Mouse (Mus musculus): ENCODE results near the gene Slc6a15. TPM values are rescaled to one million over a fixed set of nuclear protein-coding genes. Genes with fewer than 3 reads are reported as not detected.

The Slc6a15 gene
- polyA plus RNA-seq (2016; fragmentation: Nextera tagmentation; extraction: Ambion mirVana): 32.4 and 35.7 TPM in 2 replicates

DNA sequence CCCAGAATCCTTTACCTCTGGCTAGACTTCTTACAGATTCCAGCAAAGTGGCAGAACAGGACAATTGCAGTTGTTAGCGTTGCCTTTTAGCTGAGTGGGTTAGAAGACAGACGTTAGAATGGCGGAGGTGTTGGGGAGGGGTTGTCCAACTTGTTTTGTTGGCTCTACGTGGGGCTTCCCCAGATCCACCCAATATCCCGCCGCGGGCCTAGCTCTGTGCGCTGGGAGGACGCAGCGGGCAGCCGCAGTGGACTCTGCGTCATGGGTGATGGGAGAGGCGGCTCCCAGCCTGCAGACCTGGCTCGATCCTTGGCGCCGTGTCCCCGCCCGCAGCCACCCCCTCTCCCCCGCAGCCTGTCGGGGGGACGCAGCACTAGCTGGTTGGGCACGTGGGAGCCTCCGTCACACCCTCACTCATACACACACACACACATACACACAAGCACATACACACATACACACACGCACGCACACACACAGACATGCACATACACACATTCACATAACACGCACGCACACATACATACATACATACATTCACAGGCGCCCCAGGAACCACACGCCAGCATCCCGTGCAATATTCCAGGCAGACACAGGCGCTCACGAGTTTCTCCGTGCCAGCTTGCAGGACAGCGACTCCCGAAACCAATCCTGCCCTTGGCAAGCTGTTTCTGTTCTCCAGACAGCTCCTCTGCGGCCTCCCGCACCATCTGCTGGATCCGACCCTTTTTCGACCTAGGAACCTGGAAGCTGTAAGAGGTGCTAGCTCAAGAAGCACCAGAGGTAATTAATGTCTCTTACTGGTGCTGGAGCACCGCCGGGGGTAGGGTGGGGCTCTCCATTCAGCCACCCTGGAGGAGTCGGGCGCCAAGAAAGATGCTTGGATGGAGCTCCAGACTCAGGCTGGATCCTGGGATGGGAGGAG, at the start of gene Slc6a15:
Slc6a15 (plus strand) TSS at position 413 of the 925 bp plus-strand sequence.
- H3K9ac ChIP-seq: peak within 1 kb of the TSS; percentile 61
- peak within 1 kb of the TSS; percentile 88 for H3K4me2 ChIP-seq (replicated peaks)
- no peaks in the 10 kb centered on the region for H3K36me3 ChIP-seq
- WGBS: under 1% methylated on average over 42 of the region's 43 CpGs
- peak; percentile 87 for ATAC-seq (ENCODE audit: low FRiP score)
- peak within 1 kb of the TSS; percentile 36; the same call in 1 of the 2 replicates for H3K27ac ChIP-seq
- peak within 1 kb of the TSS; percentile 54 for H3K4me3 ChIP-seq
- no peaks in the 10 kb centered on the region for H3K27me3 ChIP-seq
- no peaks in the 10 kb centered on the region for H3K4me1 ChIP-seq
- H3K9me3 ChIP-seq (replicated peaks): no peaks in the 10 kb centered on the region

DNA sequence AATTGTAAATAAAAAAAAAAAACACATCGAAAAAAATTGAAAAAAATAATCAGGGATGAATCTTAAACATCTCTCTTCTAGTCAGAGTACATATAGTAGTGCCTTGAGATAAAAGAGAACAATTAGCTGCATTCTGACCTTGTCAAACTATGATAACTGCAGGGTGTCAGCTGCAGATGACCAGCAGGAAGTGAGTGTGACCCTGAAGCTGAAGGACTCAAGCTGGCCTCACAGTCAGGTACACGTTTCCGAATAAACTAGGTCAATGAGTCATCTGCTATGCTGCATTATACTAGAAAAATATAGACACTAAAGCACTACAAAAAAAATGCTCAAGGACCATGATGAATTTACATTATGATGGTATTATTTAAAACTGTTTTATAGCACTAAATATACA, 45.6 kb upstream of the Slc6a15 start:
- H3K4me3 ChIP-seq: no peak overlapping the region

DNA sequence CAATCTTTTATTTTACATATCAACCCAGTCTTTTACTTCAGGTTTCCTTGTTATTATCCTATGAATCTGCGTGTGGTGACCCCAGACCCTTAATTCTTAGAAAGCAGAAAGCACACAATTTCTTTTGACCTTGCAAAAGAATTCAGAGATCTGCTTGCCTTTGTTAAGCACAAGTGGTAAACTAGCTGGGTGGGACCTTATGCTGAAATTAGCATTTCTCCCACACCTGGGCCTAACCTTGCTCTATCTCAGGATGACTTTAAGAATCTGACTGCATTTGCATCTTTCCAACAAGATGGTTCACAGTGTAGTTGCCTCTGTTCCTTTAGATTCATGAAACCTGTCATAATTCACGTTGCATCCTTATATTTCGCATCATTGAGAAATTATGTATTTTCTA, 44.2 kb upstream of the Slc6a15 start:
- Histone ChIP-seq H3K4me3 (no peak overlapping the region), H3K27me3 (no peaks in the 10 kb centered on the region), H3K36me3 (no peaks in the 10 kb centered on the region), H3K4me2 (replicated peaks) (no peak overlapping the region), H3K4me1 (no peaks in the 10 kb centered on the region), H3K9ac (no peak overlapping the region), H3K9me3 (replicated peaks) (no peaks in the 10 kb centered on the region), H3K27ac (no peak overlapping the region)
- ATAC-seq (ENCODE audit: low FRiP score): no peak
- WGBS: 78% methylated on average over 3 of the region's 3 CpGs

More for the DNA sequence above, 45.6 kb upstream of the Slc6a15 start:
- WGBS: 79% methylated on average over 3 of the region's 3 CpGs
- Histone ChIP-seq H3K9me3 (replicated peaks) (no peaks in the 10 kb centered on the region), H3K27ac (no peak overlapping the region), H3K27me3 (no peaks in the 10 kb centered on the region), H3K9ac (no peak overlapping the region), H3K4me2 (replicated peaks) (no peak overlapping the region), H3K4me1 (no peaks in the 10 kb centered on the region), H3K36me3 (no peaks in the 10 kb centered on the region)
- ATAC-seq (ENCODE audit: low FRiP score): no peak

DNA sequence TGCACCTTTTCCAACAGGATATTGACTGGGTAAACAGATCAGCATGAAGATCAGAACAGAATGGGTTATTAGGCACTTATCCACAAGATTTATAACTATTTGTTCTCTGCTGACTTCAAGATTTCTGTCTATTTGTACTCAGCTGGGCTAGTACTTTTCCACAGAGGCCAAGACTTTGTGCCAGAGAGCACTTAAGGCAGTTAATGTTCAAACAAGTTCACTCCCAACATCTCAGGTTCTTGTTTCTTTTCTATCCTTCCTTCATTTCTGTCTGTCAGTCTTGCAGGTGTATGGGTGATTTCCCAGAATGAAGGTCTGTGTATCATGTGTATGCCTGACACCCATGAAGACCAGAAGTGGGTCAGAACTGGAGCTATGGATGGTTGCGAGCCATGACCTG, 33.3 kb upstream of the Slc6a15 start:
- WGBS: 95% methylated on average over 1 of the region's 1 CpGs
- Histone ChIP-seq H3K4me2 (replicated peaks) (no peak overlapping the region), H3K27ac (no peak overlapping the region), H3K4me1 (no peaks in the 10 kb centered on the region), H3K27me3 (no peaks in the 10 kb centered on the region), H3K36me3 (no peaks in the 10 kb centered on the region), H3K9ac (no peak overlapping the region), H3K4me3 (no peak overlapping the region), H3K9me3 (replicated peaks) (no peaks in the 10 kb centered on the region)
- no peak for ATAC-seq (ENCODE audit: low FRiP score)

DNA sequence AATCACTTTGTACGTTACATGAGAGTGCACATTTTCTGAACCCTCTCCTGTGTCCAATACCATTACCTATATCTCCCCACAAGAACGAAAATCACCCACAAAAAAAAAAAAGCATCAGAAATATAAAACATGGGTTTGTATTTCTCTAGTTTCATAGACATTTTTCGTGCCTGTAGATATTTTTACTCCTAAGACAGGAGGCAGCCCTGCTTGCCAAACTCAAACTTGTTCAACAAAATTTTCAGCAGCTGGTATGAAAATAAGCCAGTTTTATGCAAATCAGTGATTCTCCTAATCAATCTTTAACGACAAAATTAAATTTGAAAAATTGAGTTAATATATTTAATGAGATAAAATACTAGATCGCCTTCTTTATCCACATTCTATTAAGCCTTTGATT, 27.7 kb upstream of the Slc6a15 start:
- no peak overlapping the region for H3K9ac ChIP-seq
- WGBS: 86% methylated on average over 5 of the region's 5 CpGs
- H3K27me3 ChIP-seq: no peaks in the 10 kb centered on the region
- no peak overlapping the region for H3K4me2 ChIP-seq (replicated peaks)
- no peak for ATAC-seq (ENCODE audit: low FRiP score)
- no peaks in the 10 kb centered on the region for H3K4me1 ChIP-seq
- H3K9me3 ChIP-seq (replicated peaks): no peaks in the 10 kb centered on the region
- no peak overlapping the region for H3K27ac ChIP-seq
- no peaks in the 10 kb centered on the region for H3K36me3 ChIP-seq
- H3K4me3 ChIP-seq: no peak overlapping the region

DNA sequence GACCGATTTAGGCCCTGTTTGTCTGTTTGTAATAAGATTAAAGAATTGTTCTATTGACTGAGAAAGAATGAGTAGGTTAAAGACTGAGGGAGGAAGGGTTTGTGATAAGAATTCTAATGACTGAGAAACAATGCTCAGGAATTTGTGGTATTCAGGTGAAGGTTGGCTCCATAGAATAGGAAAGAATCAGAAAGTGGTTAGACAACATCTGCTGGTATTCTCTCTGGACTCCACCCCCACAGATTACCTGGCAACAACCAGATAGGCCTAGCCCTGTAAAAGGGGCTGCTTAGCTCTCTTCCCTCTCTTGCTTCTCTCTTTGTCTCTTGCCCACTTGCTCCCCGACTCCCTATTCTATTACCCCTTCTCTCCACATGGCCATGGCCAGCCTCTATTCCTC, 20.8 kb upstream of the Slc6a15 start:
- no peak for ATAC-seq (ENCODE audit: low FRiP score)
- no peaks in the 10 kb centered on the region for H3K36me3 ChIP-seq
- 60% methylated on average over 2 of the region's 2 CpGs for WGBS

DNA sequence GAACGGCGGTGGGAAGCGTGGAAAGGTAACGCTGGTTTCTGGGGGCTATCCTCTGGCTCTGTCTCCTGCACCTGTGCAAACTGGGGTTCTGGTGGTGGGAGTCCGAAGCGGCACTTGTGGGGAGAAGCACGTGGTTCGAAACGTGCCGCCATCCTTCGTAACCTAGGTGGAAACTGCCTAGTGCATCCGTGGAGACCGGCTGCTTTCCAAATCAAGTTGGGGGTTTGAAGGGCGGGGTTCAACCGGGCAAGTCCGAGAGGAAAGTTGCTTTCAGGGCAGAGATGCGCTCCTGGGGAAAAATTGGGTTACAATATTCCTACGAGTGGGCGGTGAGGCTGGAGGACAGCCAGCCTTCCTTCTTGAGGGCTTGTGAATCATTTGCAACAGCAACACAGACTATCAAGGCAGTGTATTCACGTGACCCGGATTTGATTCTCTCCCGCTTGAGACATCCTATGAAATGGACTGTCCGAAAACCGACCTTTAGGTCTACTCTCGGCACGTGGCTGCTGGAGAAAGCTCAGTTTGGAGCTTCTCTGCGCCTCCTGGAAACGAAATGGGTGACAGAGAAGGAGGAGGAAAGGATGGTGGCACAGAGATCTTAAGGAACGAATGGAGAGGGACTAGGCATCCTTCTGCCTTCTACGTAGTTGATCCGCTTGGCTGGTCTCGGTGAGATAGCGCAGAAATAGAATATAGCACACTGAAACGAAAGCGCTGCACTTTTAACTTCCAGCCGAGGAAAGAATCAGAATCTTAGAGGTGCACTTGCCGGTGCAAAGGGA, 905 bp downstream of the Slc6a15 start:
- Histone ChIP-seq H3K4me2 (replicated peaks) (peak overlapping the region; percentile 88), H3K4me1 (no peaks in the 10 kb centered on the region), H3K27me3 (no peaks in the 10 kb centered on the region), H3K9me3 (replicated peaks) (no peaks in the 10 kb centered on the region), H3K4me3 (peak overlapping the region; percentile 54), H3K27ac (peak overlapping the region; percentile 53), H3K9ac (peak overlapping the region; percentile 61), H3K36me3 (no peaks in the 10 kb centered on the region)
- peak; percentile 57 for ATAC-seq (ENCODE audit: low FRiP score)
- WGBS: under 1% methylated on average over 37 of the region's 37 CpGs

More for the DNA sequence above, 20.8 kb upstream of the Slc6a15 start:
- H3K9ac ChIP-seq: no peak overlapping the region
- H3K4me1 ChIP-seq: no peaks in the 10 kb centered on the region
- H3K4me2 ChIP-seq (replicated peaks): no peak overlapping the region
- H3K27me3 ChIP-seq: no peaks in the 10 kb centered on the region
- no peak overlapping the region for H3K4me3 ChIP-seq
- no peak overlapping the region for H3K27ac ChIP-seq
- H3K9me3 ChIP-seq (replicated peaks): no peaks in the 10 kb centered on the region

DNA sequence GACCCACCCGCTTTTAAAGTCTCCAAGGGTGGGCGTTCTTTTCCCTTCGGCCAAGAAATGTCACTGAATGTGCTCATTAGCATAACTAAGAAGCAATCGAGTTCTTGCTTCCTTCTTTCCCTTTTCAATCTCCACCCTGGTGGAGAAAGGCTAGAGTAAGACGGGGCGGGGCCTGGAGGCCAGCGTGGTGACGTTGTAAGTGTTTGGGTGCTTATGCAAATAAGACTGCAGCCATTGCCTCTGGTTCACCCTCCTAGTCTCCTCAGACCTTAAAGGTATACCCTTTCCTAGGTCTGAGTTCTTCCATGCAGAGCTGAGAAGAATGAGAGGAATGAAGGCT, 1.5 kb downstream of the Slc6a15 start:
- Histone ChIP-seq H3K9me3 (replicated peaks) (no peaks in the 10 kb centered on the region), H3K4me2 (replicated peaks) (peak overlapping the region; percentile 88), H3K4me1 (no peaks in the 10 kb centered on the region), H3K27me3 (no peaks in the 10 kb centered on the region), H3K4me3 (peak overlapping the region; percentile 54), H3K9ac (peak overlapping the region; percentile 61), H3K36me3 (no peaks in the 10 kb centered on the region), H3K27ac (peak overlapping the region; percentile 53)
- 2% methylated on average over 8 of the region's 8 CpGs for WGBS
- ATAC-seq (ENCODE audit: low FRiP score): peak; percentile 85

DNA sequence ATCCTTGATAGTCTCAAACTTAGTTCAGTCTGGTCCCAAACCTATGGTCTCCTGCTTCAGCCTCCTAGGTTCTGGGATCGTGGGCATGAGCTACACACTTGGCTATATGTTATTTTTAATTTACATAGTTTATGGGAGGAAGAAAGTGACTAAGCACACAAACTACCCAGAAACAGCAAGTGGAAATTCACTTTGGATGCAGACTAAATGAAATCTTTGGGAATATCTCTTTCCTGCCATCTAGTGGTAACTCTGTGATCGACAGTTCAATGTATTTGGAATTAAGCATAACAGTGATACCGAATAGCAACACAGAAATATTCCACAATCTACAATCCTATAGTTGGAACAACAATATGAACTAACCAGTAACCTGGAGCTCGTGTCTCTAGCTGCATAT, 34.6 kb downstream of the Slc6a15 start:
- WGBS: 23% methylated on average over 4 of the region's 4 CpGs
- Histone ChIP-seq H3K36me3 (no peaks in the 10 kb centered on the region), H3K4me3 (no peak overlapping the region), H3K9me3 (replicated peaks) (no peaks in the 10 kb centered on the region), H3K27ac (no peak overlapping the region), H3K4me2 (replicated peaks) (no peak overlapping the region), H3K27me3 (no peaks in the 10 kb centered on the region), H3K4me1 (no peaks in the 10 kb centered on the region), H3K9ac (no peak overlapping the region)
- ATAC-seq (ENCODE audit: low FRiP score): peak; percentile 48; the same call in 1 of the 2 replicates

DNA sequence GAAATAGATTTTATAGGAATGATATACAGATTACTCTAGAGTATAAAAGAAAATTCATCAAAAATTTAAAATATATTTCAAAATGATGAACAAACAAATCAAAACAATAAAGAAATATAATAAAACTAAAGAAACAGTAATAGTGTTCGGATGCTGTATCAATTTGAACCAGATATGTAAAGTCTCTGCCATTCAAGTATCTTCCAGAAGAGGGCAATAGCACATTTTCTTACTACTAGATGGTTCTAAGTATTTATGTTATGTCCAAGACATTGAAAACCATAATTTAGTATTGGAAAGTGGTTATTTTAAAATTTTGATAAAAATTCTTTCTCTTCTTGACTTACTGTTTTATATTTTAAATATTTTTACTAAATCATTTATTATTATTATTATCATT, 60.1 kb downstream of the Slc6a15 start:
- H3K27ac ChIP-seq: no peak overlapping the region
- H3K36me3 ChIP-seq: no peaks in the 10 kb centered on the region
- H3K4me2 ChIP-seq (replicated peaks): no peak overlapping the region
- no peak for ATAC-seq (ENCODE audit: low FRiP score)
- no peak overlapping the region for H3K4me3 ChIP-seq
- H3K9me3 ChIP-seq (replicated peaks): no peaks in the 10 kb centered on the region
- no peaks in the 10 kb centered on the region for H3K27me3 ChIP-seq
- H3K9ac ChIP-seq: no peak overlapping the region
- H3K4me1 ChIP-seq: no peaks in the 10 kb centered on the region
- WGBS: 77% methylated on average over 1 of the region's 1 CpGs

DNA sequence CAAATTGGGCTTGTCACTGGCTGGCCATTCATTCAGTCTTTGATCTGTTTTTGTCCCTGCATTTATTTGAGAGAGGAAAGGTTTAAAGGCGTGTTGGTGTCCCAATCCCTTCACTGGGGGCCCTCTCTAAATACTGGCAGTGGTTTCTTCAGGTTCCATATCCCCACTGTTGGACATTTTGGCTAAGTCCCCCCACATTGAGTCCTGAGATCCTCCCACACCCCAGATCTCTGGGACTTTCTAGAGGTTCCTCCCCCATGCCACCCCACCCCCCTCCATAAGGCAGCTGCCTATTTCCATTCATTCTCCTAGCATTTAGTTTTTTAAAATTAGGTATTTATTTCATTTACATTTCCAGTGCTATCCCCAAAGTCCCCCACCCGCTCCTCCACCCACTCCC, 75.0 kb downstream of the Slc6a15 start:
- no peaks in the 10 kb centered on the region for H3K4me1 ChIP-seq
- H3K36me3 ChIP-seq: no peaks in the 10 kb centered on the region
- whole genome bisulfite sequencing: 75% methylated on average over 2 of the region's 2 CpGs
- H3K27ac ChIP-seq: no peak overlapping the region
- H3K4me2 ChIP-seq (replicated peaks): no peak overlapping the region
- ATAC-seq (ENCODE audit: low FRiP score): peak; percentile 9; the same call in 1 of the 2 replicates
- no peaks in the 10 kb centered on the region for H3K27me3 ChIP-seq
- H3K4me3 ChIP-seq: no peak overlapping the region
- H3K9ac ChIP-seq: no peak overlapping the region
- no peaks in the 10 kb centered on the region for H3K9me3 ChIP-seq (replicated peaks)

DNA sequence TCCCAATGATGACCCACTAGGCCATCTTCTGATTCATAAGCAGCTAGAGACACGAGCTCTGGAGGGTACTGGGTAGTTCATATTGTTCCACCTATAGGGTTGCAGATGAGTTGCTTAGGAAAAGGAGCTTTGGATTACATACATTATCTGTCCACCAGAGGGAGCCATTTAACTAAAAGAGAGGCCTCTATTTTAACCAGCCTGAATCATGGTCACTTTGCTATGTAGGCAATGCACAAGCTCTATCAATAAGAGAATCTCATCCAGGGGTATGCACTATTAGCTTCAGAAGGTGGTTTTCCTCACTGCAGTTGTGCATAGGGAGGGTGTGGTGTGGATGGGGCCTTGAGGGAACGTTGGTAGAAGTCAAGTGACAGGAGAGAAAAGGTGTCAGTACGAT, 75.5 kb downstream of the Slc6a15 start:
- Histone ChIP-seq H3K4me1 (no peaks in the 10 kb centered on the region), H3K4me3 (no peak overlapping the region), H3K9ac (no peak overlapping the region), H3K27me3 (no peaks in the 10 kb centered on the region), H3K27ac (no peak overlapping the region), H3K36me3 (no peaks in the 10 kb centered on the region), H3K9me3 (replicated peaks) (no peaks in the 10 kb centered on the region), H3K4me2 (replicated peaks) (no peak overlapping the region)
- WGBS: 48% methylated on average over 3 of the region's 3 CpGs
- peak; percentile 85 for ATAC-seq (ENCODE audit: low FRiP score)
